ENCODE assay signal across 17 mouse cellular contexts in genomic region chr7:82793111-82793510, GRCm38 (mm10).
"Had no signal": no experiment of that assay in that cellular context is flagged by ENCODE, and none has a peak within 500 bp of the region (broad histone marks: within the 10 kb centered on the region; RNA-seq: fewer than 3 reads in every experiment).

No protein-coding gene starts in this region.

- H3K9ac ChIP-seq: liver, embryonic 13.5 days; midbrain, embryonic 12.5 days; midbrain, embryonic 15.5 days; neural tube, embryonic 12.5 days; neural tube, embryonic 15.5 days; stomach, embryonic 15.5 days had no signal

- H3K27ac ChIP-seq: layer of hippocampus, adult 2 months; liver, embryonic 13.5 days; midbrain, embryonic 12.5 days; midbrain, embryonic 15.5 days; neural tube, embryonic 12.5 days; neural tube, embryonic 15.5 days; stomach, embryonic 15.5 days had no signal

- H3K27me3 ChIP-seq: liver, embryonic 13.5 days; midbrain, embryonic 12.5 days; midbrain, embryonic 15.5 days; neural tube, embryonic 12.5 days; neural tube, embryonic 15.5 days; stomach, embryonic 15.5 days had no signal

- H3K36me3 ChIP-seq: liver, embryonic 13.5 days; midbrain, embryonic 12.5 days; midbrain, embryonic 15.5 days; neural tube, embryonic 12.5 days; neural tube, embryonic 15.5 days; stomach, embryonic 15.5 days had no signal

- ATAC-seq: midbrain, embryonic 15.5 days had no signal

- DNase-seq: kidney, adult 8-10 months; kidney, postnatal 25 days; layer of hippocampus, adult 9-11 months; liver, embryonic 13.5 days; lung, adult 2 months; lung, postnatal 14 days; lung, postnatal 4 days; retina, postnatal 1 day; right cerebral cortex, postnatal 25 days; spleen, adult 18-20 months; thymus, postnatal 36 days had no signal

- H3K4me1 ChIP-seq: liver, embryonic 13.5 days; midbrain, embryonic 15.5 days; neural tube, embryonic 12.5 days; neural tube, embryonic 15.5 days; stomach, embryonic 15.5 days had no signal

- H3K9me3 ChIP-seq: liver, embryonic 13.5 days; midbrain, embryonic 12.5 days; midbrain, embryonic 15.5 days; neural tube, embryonic 12.5 days; neural tube, embryonic 15.5 days; stomach, embryonic 15.5 days had no signal

- H3K4me3 ChIP-seq: layer of hippocampus, adult 2 months; liver, embryonic 13.5 days; midbrain, embryonic 12.5 days; midbrain, embryonic 15.5 days; neural tube, embryonic 12.5 days; neural tube, embryonic 15.5 days; stomach, embryonic 15.5 days had no signal

- H3K4me2 ChIP-seq: liver, embryonic 13.5 days; midbrain, embryonic 12.5 days; midbrain, embryonic 15.5 days; neural tube, embryonic 12.5 days; neural tube, embryonic 15.5 days; stomach, embryonic 15.5 days had no signal
